Mouse (Mus musculus): ENCODE measurements around the gene Cdh26. TPM values are rescaled to one million over a fixed set of nuclear protein-coding genes. Genes with fewer than 3 reads are reported as not detected.

Cdh26 gene
- polyA plus RNA-seq, 1 experiment from 2014 or later = 0.47 TPM

DNA sequence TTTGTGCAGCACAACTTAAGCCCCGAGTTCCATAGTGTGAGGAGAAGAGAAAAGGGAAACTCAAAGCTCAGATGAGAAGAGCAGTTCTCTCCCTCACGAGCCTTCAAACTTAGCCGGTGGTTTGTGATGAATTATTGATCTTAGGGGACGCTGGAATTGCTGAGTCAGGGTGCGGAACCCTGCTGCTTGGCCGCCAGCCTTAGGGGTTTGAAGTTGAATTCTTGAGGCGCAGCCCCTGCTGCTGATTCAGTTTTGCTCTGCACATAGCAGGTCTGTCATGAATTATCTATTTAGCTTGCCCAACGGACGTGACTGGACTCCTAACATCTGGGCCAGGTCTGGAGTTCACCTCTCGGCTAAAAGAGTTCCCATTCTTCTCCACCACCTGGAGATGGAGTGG is 53.1 kb downstream of the Cdh26 start:
- H3K27ac ChIP-seq (replicated peaks; ENCODE audit: low read depth, low read length) = no peak overlapping the region
- no peak overlapping the region for H3K4me2 ChIP-seq (ENCODE audit: low read length)
- 0 out of 2 replicates have a peak, but pooled peaks cover 2% of the 10 kb centered on the region for H3K4me1 ChIP-seq (ENCODE audit: control insufficient read depth, insufficient read depth, low read length)
- ATAC-seq (ENCODE audit: low FRiP score, low TSS enrichment) (no peak), DNase-seq (peak; percentile 57)
- H3K36me3 ChIP-seq (ENCODE audit: control insufficient read depth, insufficient read depth, low read length) = no peaks in the 10 kb centered on the region
- H3K4me3 ChIP-seq (replicated peaks; ENCODE audit: low read depth, low read length) = no peak overlapping the region
- WGBS = 43% methylated on average over 10 of the region's 10 CpGs
- H3K9me3 ChIP-seq (ENCODE audit: control insufficient read depth, low read length) = no peaks in the 10 kb centered on the region
- no peaks in the 10 kb centered on the region for H3K27me3 ChIP-seq (ENCODE audit: control insufficient read depth, insufficient read depth, low read length)
- H3K9ac ChIP-seq (replicated peaks; ENCODE audit: low read length) = no peak overlapping the region

DNA sequence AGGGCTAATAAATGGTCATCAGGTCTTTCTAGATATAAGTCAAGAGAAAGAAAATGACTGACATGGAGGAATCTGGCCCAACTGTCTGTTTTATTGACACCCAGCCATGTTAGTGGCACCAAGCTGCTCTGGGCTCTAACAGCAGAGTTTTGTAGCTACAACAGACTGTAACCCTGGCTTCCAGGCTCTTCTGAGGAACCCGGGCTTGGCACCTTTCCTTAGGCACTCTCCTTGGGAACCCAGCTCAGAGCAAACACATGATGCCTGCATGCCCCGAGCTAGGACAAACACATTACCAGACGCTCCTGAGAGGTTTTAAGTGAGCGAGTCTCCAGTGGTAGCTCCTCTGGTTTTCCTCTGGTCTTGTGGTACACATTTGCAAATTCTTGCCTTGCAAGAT is 57.9 kb downstream of the Cdh26 start:
- DNase-seq (no peak), ATAC-seq (ENCODE audit: low FRiP score, low TSS enrichment) (no peak)
- peaks cover under 1% of the 10 kb centered on the region; the same call in 1 of the 2 replicates for H3K4me1 ChIP-seq (ENCODE audit: control insufficient read depth, insufficient read depth, low read length)
- 87% methylated on average over 4 of the region's 4 CpGs for WGBS
- no peaks in the 10 kb centered on the region for H3K27me3 ChIP-seq (ENCODE audit: control insufficient read depth, insufficient read depth, low read length)
- no peak overlapping the region for H3K4me3 ChIP-seq (replicated peaks; ENCODE audit: low read depth, low read length)
- H3K9me3 ChIP-seq (ENCODE audit: control insufficient read depth, low read length) = no peaks in the 10 kb centered on the region
- H3K27ac ChIP-seq (replicated peaks; ENCODE audit: low read depth, low read length) = no peak overlapping the region
- H3K4me2 ChIP-seq (ENCODE audit: low read length) = no peak overlapping the region
- no peak overlapping the region for H3K9ac ChIP-seq (replicated peaks; ENCODE audit: low read length)
- H3K36me3 ChIP-seq (ENCODE audit: control insufficient read depth, insufficient read depth, low read length) = no peaks in the 10 kb centered on the region

DNA sequence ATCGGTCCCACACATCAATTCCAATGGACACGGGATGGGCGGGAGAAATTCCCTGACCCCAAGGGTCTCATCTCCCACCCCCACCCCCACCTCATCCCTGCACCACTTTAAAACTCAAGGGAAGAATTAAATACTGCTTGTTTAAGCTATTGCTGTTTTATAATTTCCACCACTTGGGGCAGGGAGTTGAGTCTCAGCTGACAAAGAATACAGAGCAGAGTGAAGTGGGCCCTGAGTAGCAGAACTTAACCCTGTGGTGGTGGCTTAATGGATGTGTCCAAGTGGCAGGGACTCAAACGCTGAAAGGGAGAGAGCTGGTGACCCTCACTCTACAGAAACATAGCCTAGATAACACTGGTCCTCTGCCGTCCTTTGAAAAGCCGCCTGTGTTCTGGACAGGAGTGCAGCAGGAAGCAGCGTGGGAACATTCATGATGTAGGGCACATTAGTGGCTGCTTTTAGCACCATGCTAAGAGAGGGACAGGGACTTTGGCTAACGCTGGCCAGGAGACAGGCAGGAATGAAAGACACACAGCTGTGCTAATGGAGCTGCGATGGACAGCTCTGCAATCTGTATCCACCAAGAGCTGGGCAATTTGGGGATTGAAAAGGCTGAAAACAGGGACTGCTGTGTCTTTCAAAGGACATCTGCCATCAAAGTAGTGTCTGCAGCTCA is 60.1 kb downstream of the Cdh26 start:
- ATAC-seq (ENCODE audit: low FRiP score, low TSS enrichment) = no peak
- 73% methylated on average over 9 of the region's 9 CpGs for WGBS
- Histone ChIP-seq H3K27me3 (ENCODE audit: control insufficient read depth, insufficient read depth, low read length) (no peaks in the 10 kb centered on the region), H3K9me3 (ENCODE audit: control insufficient read depth, low read length) (no peaks in the 10 kb centered on the region), H3K36me3 (ENCODE audit: control insufficient read depth, insufficient read depth, low read length) (no peaks in the 10 kb centered on the region), H3K4me3 (replicated peaks; ENCODE audit: low read depth, low read length) (no peak overlapping the region), H3K9ac (replicated peaks; ENCODE audit: low read length) (no peak overlapping the region), H3K4me2 (ENCODE audit: low read length) (no peak overlapping the region), H3K27ac (replicated peaks; ENCODE audit: low read depth, low read length) (no peak overlapping the region), H3K4me1 (ENCODE audit: control insufficient read depth, insufficient read depth, low read length) (no peaks in the 10 kb centered on the region; the same call in 1 of the 2 replicates)
- no peak for DNase-seq

DNA sequence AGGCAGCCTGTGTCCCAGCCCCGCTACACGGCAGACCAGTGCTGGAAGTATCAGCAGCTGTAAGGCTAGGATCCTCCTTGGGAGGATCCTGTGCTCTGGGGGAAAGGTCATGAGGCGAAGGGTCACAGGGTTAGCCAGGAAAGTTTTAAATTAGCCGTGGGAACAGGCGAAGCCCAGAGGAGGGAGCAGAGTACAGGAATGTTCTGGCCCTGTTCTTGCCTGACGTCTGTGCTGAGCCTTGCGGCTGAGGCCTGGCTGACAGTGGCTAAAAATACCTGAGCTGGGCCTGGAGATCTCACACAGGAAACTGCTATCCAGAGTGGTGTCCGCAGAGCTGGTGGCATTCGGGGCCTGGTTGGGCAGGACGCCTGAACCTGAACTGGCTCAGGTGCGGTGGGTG is 63.7 kb downstream of the Cdh26 start:
- Histone ChIP-seq H3K27ac (replicated peaks; ENCODE audit: low read depth, low read length) (no peak overlapping the region; the same call in 1 of the 2 replicates), H3K4me1 (ENCODE audit: control insufficient read depth, insufficient read depth, low read length) (no peaks in the 10 kb centered on the region; the same call in 1 of the 2 replicates), H3K36me3 (ENCODE audit: control insufficient read depth, insufficient read depth, low read length) (no peaks in the 10 kb centered on the region), H3K4me2 (ENCODE audit: low read length) (no peak overlapping the region), H3K4me3 (replicated peaks; ENCODE audit: low read depth, low read length) (no peak overlapping the region), H3K9me3 (ENCODE audit: control insufficient read depth, low read length) (no peaks in the 10 kb centered on the region), H3K27me3 (ENCODE audit: control insufficient read depth, insufficient read depth, low read length) (no peaks in the 10 kb centered on the region), H3K9ac (replicated peaks; ENCODE audit: low read length) (no peak overlapping the region)
- WGBS = 76% methylated on average over 11 of the region's 11 CpGs
- ATAC-seq (ENCODE audit: low FRiP score, low TSS enrichment) = no peak
- DNase-seq = no peak

DNA sequence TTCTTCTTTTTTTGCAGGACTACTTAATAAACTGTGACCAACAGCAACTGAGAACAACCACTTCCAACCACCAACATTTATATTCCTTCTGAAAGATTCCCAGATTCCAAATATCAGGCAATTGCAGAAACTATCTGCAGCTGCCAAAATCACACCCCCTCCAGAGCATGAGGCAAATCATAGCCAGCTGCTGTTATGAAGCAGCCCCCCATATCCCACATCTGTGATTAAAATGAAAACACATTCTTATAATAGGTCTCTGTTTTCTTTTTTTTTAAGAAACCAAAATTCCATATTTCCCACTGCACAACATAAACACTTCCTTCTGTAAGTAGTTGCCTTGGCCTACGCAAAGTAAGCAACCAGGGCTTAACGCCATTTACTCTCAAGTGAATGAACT is 65.5 kb downstream of the Cdh26 start:
- ATAC-seq (ENCODE audit: low FRiP score, low TSS enrichment) (no peak), DNase-seq (no peak)
- no peak overlapping the region for H3K9ac ChIP-seq (replicated peaks; ENCODE audit: low read length)
- H3K4me3 ChIP-seq (replicated peaks; ENCODE audit: low read depth, low read length) = no peak overlapping the region
- H3K9me3 ChIP-seq (ENCODE audit: control insufficient read depth, low read length) = no peaks in the 10 kb centered on the region
- no peak overlapping the region for H3K4me2 ChIP-seq (ENCODE audit: low read length)
- WGBS = 99% methylated on average over 2 of the region's 2 CpGs
- no peak overlapping the region for H3K27ac ChIP-seq (replicated peaks; ENCODE audit: low read depth, low read length)
- H3K27me3 ChIP-seq (ENCODE audit: control insufficient read depth, insufficient read depth, low read length) = no peaks in the 10 kb centered on the region
- H3K4me1 ChIP-seq (ENCODE audit: control insufficient read depth, insufficient read depth, low read length) = no peaks in the 10 kb centered on the region; the same call in 1 of the 2 replicates
- H3K36me3 ChIP-seq (ENCODE audit: control insufficient read depth, insufficient read depth, low read length) = no peaks in the 10 kb centered on the region

DNA sequence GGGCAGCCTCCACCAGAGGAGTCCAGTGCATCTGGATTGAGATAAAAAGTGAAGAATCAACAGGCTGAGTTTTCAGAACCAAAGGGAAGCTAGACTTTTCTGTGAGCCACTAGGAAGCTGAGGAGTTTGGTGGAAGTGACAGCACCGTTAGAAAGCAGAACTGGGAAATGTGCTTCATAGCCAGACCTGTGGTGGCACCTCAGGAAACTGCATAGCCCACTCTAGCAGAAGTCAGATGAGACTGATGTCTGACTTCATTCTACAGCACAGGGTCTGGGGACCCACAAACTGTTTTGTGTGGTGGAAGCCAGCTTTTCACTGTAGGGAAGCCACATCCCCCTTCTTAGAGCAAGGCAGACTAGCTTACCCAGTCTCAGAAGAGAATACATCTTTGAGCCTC is 67.6 kb downstream of the Cdh26 start:
- Histone ChIP-seq H3K4me1 (ENCODE audit: control insufficient read depth, insufficient read depth, low read length) (no peaks in the 10 kb centered on the region), H3K36me3 (ENCODE audit: control insufficient read depth, insufficient read depth, low read length) (no peaks in the 10 kb centered on the region), H3K27me3 (ENCODE audit: control insufficient read depth, insufficient read depth, low read length) (no peaks in the 10 kb centered on the region), H3K4me2 (ENCODE audit: low read length) (no peak overlapping the region), H3K4me3 (replicated peaks; ENCODE audit: low read depth, low read length) (no peak overlapping the region), H3K9ac (replicated peaks; ENCODE audit: low read length) (no peak overlapping the region), H3K9me3 (ENCODE audit: control insufficient read depth, low read length) (no peaks in the 10 kb centered on the region), H3K27ac (replicated peaks; ENCODE audit: low read depth, low read length) (no peak overlapping the region)
- ATAC-seq (ENCODE audit: low FRiP score, low TSS enrichment) = no peak; the same call in 1 of the 2 replicates
- DNase-seq = no peak
- 79% methylated on average over 1 of the region's 1 CpGs for WGBS

DNA sequence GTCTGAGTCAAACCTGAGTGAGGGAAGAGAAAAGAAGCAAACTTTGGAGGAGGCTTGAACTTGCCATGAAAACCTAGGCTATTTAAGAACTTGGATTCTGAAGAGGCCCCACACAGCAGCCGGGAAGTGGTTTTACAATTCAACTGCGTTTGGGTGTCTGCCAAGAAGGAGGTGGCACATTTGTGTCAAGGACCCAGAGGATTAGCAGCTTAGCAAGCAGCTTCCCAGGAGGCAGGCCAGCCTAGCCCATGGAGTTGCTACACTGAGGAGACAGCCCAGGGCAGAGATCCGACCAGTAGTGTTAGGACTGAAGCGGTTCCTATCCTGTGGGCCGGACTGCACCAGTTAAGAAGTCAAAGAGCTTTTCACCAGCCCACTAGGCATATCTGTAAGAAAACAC is 68.1 kb downstream of the Cdh26 start:
- 46% methylated on average over 5 of the region's 5 CpGs for WGBS
- DNase-seq (peak; percentile 81), ATAC-seq (ENCODE audit: low FRiP score, low TSS enrichment) (no peak; the same call in 1 of the 2 replicates)

DNA sequence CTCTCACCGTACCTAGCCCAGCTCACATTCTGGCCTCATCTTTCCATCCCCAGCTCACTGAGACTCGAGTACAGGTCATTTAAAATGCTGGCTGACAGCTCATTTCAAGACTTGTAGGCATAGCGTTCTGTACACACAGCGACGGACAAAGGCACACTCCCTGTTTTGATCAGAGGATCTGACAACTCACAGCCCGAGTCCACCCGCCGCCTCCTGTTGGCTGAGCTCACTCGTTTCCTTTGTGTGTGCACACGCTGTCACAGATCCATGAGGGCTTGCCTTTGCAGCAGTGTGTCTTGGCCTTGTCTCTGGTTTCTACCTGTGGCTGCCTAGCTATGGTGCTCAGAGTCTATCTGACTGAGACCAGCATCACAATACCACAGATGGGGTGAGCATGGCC is 72.1 kb downstream of the Cdh26 start:
- Histone ChIP-seq H3K27me3 (ENCODE audit: control insufficient read depth, insufficient read depth, low read length) (no peaks in the 10 kb centered on the region), H3K9me3 (ENCODE audit: control insufficient read depth, low read length) (no peaks in the 10 kb centered on the region), H3K36me3 (ENCODE audit: control insufficient read depth, insufficient read depth, low read length) (no peaks in the 10 kb centered on the region), H3K4me3 (replicated peaks; ENCODE audit: low read depth, low read length) (no peak overlapping the region), H3K27ac (replicated peaks; ENCODE audit: low read depth, low read length) (no peak overlapping the region), H3K9ac (replicated peaks; ENCODE audit: low read length) (no peak overlapping the region), H3K4me2 (ENCODE audit: low read length) (no peak overlapping the region), H3K4me1 (ENCODE audit: control insufficient read depth, insufficient read depth, low read length) (no peaks in the 10 kb centered on the region)
- ATAC-seq (ENCODE audit: low FRiP score, low TSS enrichment) = no peak
- 62% methylated on average over 10 of the region's 10 CpGs for WGBS
- DNase-seq = peak; percentile 52

More for the DNA sequence above, 68.1 kb downstream of the Cdh26 start:
- Histone ChIP-seq H3K27ac (replicated peaks; ENCODE audit: low read depth, low read length) (no peak overlapping the region), H3K4me1 (ENCODE audit: control insufficient read depth, insufficient read depth, low read length) (no peaks in the 10 kb centered on the region), H3K4me2 (ENCODE audit: low read length) (no peak overlapping the region), H3K9ac (replicated peaks; ENCODE audit: low read length) (no peak overlapping the region), H3K4me3 (replicated peaks; ENCODE audit: low read depth, low read length) (no peak overlapping the region), H3K9me3 (ENCODE audit: control insufficient read depth, low read length) (no peaks in the 10 kb centered on the region), H3K36me3 (ENCODE audit: control insufficient read depth, insufficient read depth, low read length) (no peaks in the 10 kb centered on the region), H3K27me3 (ENCODE audit: control insufficient read depth, insufficient read depth, low read length) (no peaks in the 10 kb centered on the region)

DNA sequence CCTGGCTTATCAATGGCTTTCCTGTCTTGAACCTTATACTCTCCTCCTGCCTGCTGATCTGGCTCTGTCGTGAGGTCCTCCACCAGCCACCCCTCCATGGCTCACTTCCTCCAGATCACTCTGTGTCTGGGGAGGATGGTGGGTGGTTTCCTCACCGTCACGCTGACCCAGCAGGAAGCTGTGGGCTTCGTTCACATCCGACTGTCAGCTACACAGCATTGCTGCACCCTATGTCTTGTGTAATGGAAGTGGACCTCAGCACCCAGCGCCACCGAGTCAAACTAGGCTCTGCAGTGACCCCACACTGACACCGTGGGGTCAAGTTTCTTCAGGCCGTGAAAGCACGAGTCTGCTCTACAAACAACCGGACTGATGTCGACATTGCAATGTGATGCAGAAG is 75.7 kb downstream of the Cdh26 start:
- DNase-seq (no peak), ATAC-seq (ENCODE audit: low FRiP score, low TSS enrichment) (no peak)
- H3K27ac ChIP-seq (replicated peaks; ENCODE audit: low read depth, low read length) = no peak overlapping the region
- H3K4me3 ChIP-seq (replicated peaks; ENCODE audit: low read depth, low read length) = no peak overlapping the region
- WGBS = 82% methylated on average over 12 of the region's 12 CpGs
- no peak overlapping the region for H3K9ac ChIP-seq (replicated peaks; ENCODE audit: low read length)
- H3K4me1 ChIP-seq (ENCODE audit: control insufficient read depth, insufficient read depth, low read length) = no peaks in the 10 kb centered on the region
- H3K4me2 ChIP-seq (ENCODE audit: low read length) = no peak overlapping the region
- no peaks in the 10 kb centered on the region for H3K9me3 ChIP-seq (ENCODE audit: control insufficient read depth, low read length)
- H3K27me3 ChIP-seq (ENCODE audit: control insufficient read depth, insufficient read depth, low read length) = no peaks in the 10 kb centered on the region
- H3K36me3 ChIP-seq (ENCODE audit: control insufficient read depth, insufficient read depth, low read length) = no peaks in the 10 kb centered on the region
